Mouse (Mus musculus): ENCODE data around the gene Abcd4. TPM values are rescaled to one million over a fixed set of nuclear protein-coding genes. Genes with fewer than 3 reads are reported as not detected.
A peak's percentile ranks its signal among the peaks of the same experiment; 100 is the strongest.

Abcd4 gene
- polyA plus RNA-seq, 1 experiment from 2014 or later = 13.3 TPM

- 67% methylated on average over 8 of the region's 8 CpGs for WGBS
- Histone ChIP-seq H3K9me3 (no peaks in the 10 kb centered on the region), H3K4me1 (no peaks in the 10 kb centered on the region), H3K4me3 (no peak overlapping the region), H3K9ac (no peak overlapping the region), H3K4me2 (replicated peaks) (no peak overlapping the region), H3K27ac (no peak overlapping the region), H3K36me3 (peaks cover 8% of the 10 kb centered on the region; the same call in 1 of the 2 replicates), H3K27me3 (replicated peaks) (no peaks in the 10 kb centered on the region)
- ATAC-seq (ENCODE audit: low FRiP score, low read depth) = no peak
Measured at GRCm38 (mm10) chr12:84612518-84612917, 4.7 kb downstream of the Abcd4 start.

GRCm38 (mm10) chr12:84611718-84612117, 5.5 kb downstream of the Abcd4 start:
- H3K36me3 ChIP-seq = peaks cover 13% of the 10 kb centered on the region; the same call in 1 of the 2 replicates
- H3K27ac ChIP-seq = no peak overlapping the region
- no peaks in the 10 kb centered on the region for H3K27me3 ChIP-seq (replicated peaks)
- H3K9ac ChIP-seq = no peak overlapping the region
- H3K4me2 ChIP-seq (replicated peaks) = no peak overlapping the region
- H3K4me3 ChIP-seq = no peak overlapping the region
- ATAC-seq (ENCODE audit: low FRiP score, low read depth) = no peak
- H3K4me1 ChIP-seq = no peaks in the 10 kb centered on the region
- H3K9me3 ChIP-seq = no peaks in the 10 kb centered on the region
- WGBS = 90% methylated on average over 10 of the region's 10 CpGs

- Histone ChIP-seq H3K9ac (no peak overlapping the region), H3K9me3 (no peaks in the 10 kb centered on the region), H3K4me3 (no peak overlapping the region), H3K4me1 (no peaks in the 10 kb centered on the region), H3K4me2 (replicated peaks) (no peak overlapping the region), H3K27me3 (replicated peaks) (no peaks in the 10 kb centered on the region), H3K27ac (no peak overlapping the region), H3K36me3 (peaks cover 22% of the 10 kb centered on the region)
- ATAC-seq (ENCODE audit: low FRiP score, low read depth) = no peak
- 84% methylated on average over 7 of the region's 7 CpGs for WGBS
Measured at GRCm38 (mm10) chr12:84605860-84606259, 11.4 kb downstream of the Abcd4 start.

- Histone ChIP-seq H3K4me3 (no peak overlapping the region), H3K4me1 (no peaks in the 10 kb centered on the region), H3K9ac (no peak overlapping the region), H3K27ac (no peak overlapping the region), H3K4me2 (replicated peaks) (no peak overlapping the region), H3K27me3 (replicated peaks) (0 out of 2 replicates have a peak, but pooled peaks cover 4% of the 10 kb centered on the region), H3K9me3 (no peaks in the 10 kb centered on the region), H3K36me3 (peaks cover 22% of the 10 kb centered on the region)
- no peak for ATAC-seq (ENCODE audit: low FRiP score, low read depth)
- WGBS = 97% methylated on average over 6 of the region's 7 CpGs
Measured at GRCm38 (mm10) chr12:84604001-84604400, 13.2 kb downstream of the Abcd4 start.

- peaks cover 7% of the 10 kb centered on the region for H3K36me3 ChIP-seq
- H3K4me2 ChIP-seq (replicated peaks) = no peak overlapping the region
- 0 out of 2 replicates have a peak, but pooled peaks have one; percentile 41 for ATAC-seq (ENCODE audit: low FRiP score, low read depth)
- no peak overlapping the region for H3K9ac ChIP-seq
- no peak overlapping the region for H3K4me3 ChIP-seq
- 0 out of 2 replicates have a peak, but pooled peaks cover 8% of the 10 kb centered on the region for H3K27me3 ChIP-seq (replicated peaks)
- H3K27ac ChIP-seq = no peak overlapping the region
- no peaks in the 10 kb centered on the region for H3K4me1 ChIP-seq
- H3K9me3 ChIP-seq = no peaks in the 10 kb centered on the region
- WGBS = 24% methylated on average over 8 of the region's 8 CpGs
Measured at GRCm38 (mm10) chr12:84598324-84598723, 18.9 kb downstream of the Abcd4 start.

GRCm38 (mm10) chr12:84589825-84590761, 27.1 kb downstream of the Abcd4 start:
- Histone ChIP-seq H3K27ac (no peak overlapping the region), H3K4me2 (replicated peaks) (peak overlapping the region; percentile 80), H3K36me3 (no peaks in the 10 kb centered on the region), H3K9me3 (no peaks in the 10 kb centered on the region), H3K4me1 (no peaks in the 10 kb centered on the region; the same call in none of the 2 replicates), H3K4me3 (peak overlapping the region; percentile 34), H3K9ac (peak overlapping the region; percentile 49), H3K27me3 (replicated peaks) (peaks cover 7% of the 10 kb centered on the region; the same call in 1 of the 2 replicates)
- WGBS = under 1% methylated on average over 54 of the region's 54 CpGs
- peak; percentile 67 for ATAC-seq (ENCODE audit: low FRiP score, low read depth)

- H3K36me3 ChIP-seq = no peaks in the 10 kb centered on the region
- H3K4me1 ChIP-seq = no peaks in the 10 kb centered on the region
- H3K9ac ChIP-seq = no peak overlapping the region
- 95% methylated on average over 2 of the region's 2 CpGs for WGBS
- no peak overlapping the region for H3K4me3 ChIP-seq
- H3K4me2 ChIP-seq (replicated peaks) = no peak overlapping the region
- ATAC-seq (ENCODE audit: low FRiP score, low read depth) = no peak
- H3K27ac ChIP-seq = no peak overlapping the region
- peaks cover 13% of the 10 kb centered on the region; the same call in 1 of the 2 replicates for H3K27me3 ChIP-seq (replicated peaks)
- H3K9me3 ChIP-seq = no peaks in the 10 kb centered on the region
Measured at GRCm38 (mm10) chr12:84581285-84581684, 35.9 kb downstream of the Abcd4 start.

GRCm38 (mm10) chr12:84578440-84578770, 38.8 kb downstream of the Abcd4 start:
- Histone ChIP-seq H3K27ac (no peak overlapping the region), H3K36me3 (no peaks in the 10 kb centered on the region), H3K27me3 (replicated peaks) (peaks cover 40% of the 10 kb centered on the region), H3K4me2 (replicated peaks) (no peak overlapping the region), H3K9ac (no peak overlapping the region), H3K4me1 (no peaks in the 10 kb centered on the region), H3K4me3 (no peak overlapping the region), H3K9me3 (no peaks in the 10 kb centered on the region)
- 51% methylated on average over 5 of the region's 5 CpGs for WGBS
- no peak for ATAC-seq (ENCODE audit: low FRiP score, low read depth)

GRCm38 (mm10) chr12:84577768-84578439, 39.3 kb downstream of the Abcd4 start:
- WGBS = 78% methylated on average over 11 of the region's 11 CpGs
- H3K9ac ChIP-seq = no peak overlapping the region
- H3K36me3 ChIP-seq = no peaks in the 10 kb centered on the region
- no peak overlapping the region for H3K4me3 ChIP-seq
- no peak overlapping the region for H3K27ac ChIP-seq
- peaks cover 45% of the 10 kb centered on the region for H3K27me3 ChIP-seq (replicated peaks)
- no peak overlapping the region for H3K4me2 ChIP-seq (replicated peaks)
- no peak for ATAC-seq (ENCODE audit: low FRiP score, low read depth)
- H3K4me1 ChIP-seq = no peaks in the 10 kb centered on the region
- no peaks in the 10 kb centered on the region for H3K9me3 ChIP-seq

GRCm38 (mm10) chr12:84573094-84573493, 44.1 kb downstream of the Abcd4 start:
- Histone ChIP-seq H3K9me3 (no peaks in the 10 kb centered on the region), H3K4me2 (replicated peaks) (no peak overlapping the region), H3K4me3 (no peak overlapping the region), H3K36me3 (no peaks in the 10 kb centered on the region), H3K9ac (no peak overlapping the region), H3K27ac (no peak overlapping the region), H3K27me3 (replicated peaks) (peaks cover 87% of the 10 kb centered on the region), H3K4me1 (peaks cover 17% of the 10 kb centered on the region)
- ATAC-seq (ENCODE audit: low FRiP score, low read depth) = no peak
- WGBS = 18% methylated on average over 7 of the region's 7 CpGs

- peaks cover 17% of the 10 kb centered on the region for H3K4me1 ChIP-seq
- peaks cover 90% of the 10 kb centered on the region for H3K27me3 ChIP-seq (replicated peaks)
- H3K4me3 ChIP-seq = no peak overlapping the region
- no peaks in the 10 kb centered on the region for H3K36me3 ChIP-seq
- WGBS = 4% methylated on average over 7 of the region's 7 CpGs
- no peaks in the 10 kb centered on the region for H3K9me3 ChIP-seq
- no peak overlapping the region for H3K4me2 ChIP-seq (replicated peaks)
- ATAC-seq (ENCODE audit: low FRiP score, low read depth) = no peak
- no peak overlapping the region for H3K9ac ChIP-seq
- H3K27ac ChIP-seq = no peak overlapping the region
Measured at GRCm38 (mm10) chr12:84572341-84572720, 44.9 kb downstream of the Abcd4 start.
